Mouse (Mus musculus): ENCODE measurements at regions not wholly inside any gene's neighbourhood (a gene's known extent, or its start where the extent isn't known, plus 50 kb on each side); places are given as distances from the start of the nearest gene placed in this dataset.

- ATAC-seq (ENCODE audit: extremely low read depth, insufficient number of reproducible peaks, low FRiP score, poor library complexity, severe bottlenecking) (no peak), DNase-seq (ENCODE audit: low spot score) (no peak)
- TF ChIP-seq GATA2 (IDR thresholded peaks at IDR 0.05; ENCODE audit: borderline replicate concordance, low read depth, low read length) (no peak), GATA1 (IDR thresholded peaks at IDR 0.05; ENCODE audit: borderline replicate concordance, low read length) (no peak), POLR2AphosphoS5 (IDR thresholded peaks at IDR 0.05; ENCODE audit: insufficient replicate concordance, low read depth, low read length) (no peak), CTCF (IDR thresholded peaks at IDR 0.05; ENCODE audit: low read depth, low read length) (no peak), TAL1 (conservative IDR thresholded peaks at IDR 0.05; ENCODE audit: low read depth, low read length) (no peak)
- H3K9me3 ChIP-seq (replicated peaks), result no peaks in the 10 kb centered on the region
- H3K27me3 ChIP-seq (ENCODE audit: insufficient read depth, low read length), result peaks cover 32% of the 10 kb centered on the region
- H3K36me3 ChIP-seq (replicated peaks), result no peaks in the 10 kb centered on the region
- no peaks in the 10 kb centered on the region for H3K4me1 ChIP-seq (ENCODE audit: insufficient read depth, low read depth, low read length)
- no peak overlapping the region for H3K4me3 ChIP-seq (ENCODE audit: low read depth, low read length)
These were observed 229.2 kb downstream of the Setd4 start for GRCm38 (mm10) chr16:93374669-93375068.

- no peaks in the 10 kb centered on the region for H3K9me3 ChIP-seq (replicated peaks)
- H3K27me3 ChIP-seq (ENCODE audit: insufficient read depth, low read length), result peaks cover 54% of the 10 kb centered on the region
- ATAC-seq (ENCODE audit: extremely low read depth, insufficient number of reproducible peaks, low FRiP score, poor library complexity, severe bottlenecking), result no peak
- no peak overlapping the region for H3K4me3 ChIP-seq (ENCODE audit: low read depth, low read length)
- TF ChIP-seq POLR2AphosphoS5 (IDR thresholded peaks at IDR 0.05; ENCODE audit: insufficient replicate concordance, low read depth, low read length) (no peak), CTCF (IDR thresholded peaks at IDR 0.05; ENCODE audit: low read depth, low read length) (no peak), GATA2 (IDR thresholded peaks at IDR 0.05; ENCODE audit: borderline replicate concordance, low read depth, low read length) (no peak), GATA1 (IDR thresholded peaks at IDR 0.05; ENCODE audit: borderline replicate concordance, low read length) (no peak), TAL1 (conservative IDR thresholded peaks at IDR 0.05; ENCODE audit: low read depth, low read length) (no peak)
- no peaks in the 10 kb centered on the region for H3K36me3 ChIP-seq (replicated peaks)
- no peak for DNase-seq (ENCODE audit: low spot score)
- no peaks in the 10 kb centered on the region for H3K4me1 ChIP-seq (ENCODE audit: insufficient read depth, low read depth, low read length)
These were observed 234.1 kb downstream of the Setd4 start for GRCm38 (mm10) chr16:93369766-93370146.

GRCm38 (mm10) chr16:93368824-93369765 is 234.8 kb downstream of the Setd4 start:
- TF ChIP-seq POLR2AphosphoS5 (IDR thresholded peaks at IDR 0.05; ENCODE audit: insufficient replicate concordance, low read depth, low read length), result no peak
- no peak for TF ChIP-seq TAL1 (conservative IDR thresholded peaks at IDR 0.05; ENCODE audit: low read depth, low read length)
- peaks cover 56% of the 10 kb centered on the region for H3K27me3 ChIP-seq (ENCODE audit: insufficient read depth, low read length)

GRCm38 (mm10) chr16:93367995-93368394 is 235.9 kb downstream of the Setd4 start:
- TF ChIP-seq POLR2AphosphoS5 (IDR thresholded peaks at IDR 0.05; ENCODE audit: insufficient replicate concordance, low read depth, low read length) (no peak), CTCF (IDR thresholded peaks at IDR 0.05; ENCODE audit: low read depth, low read length) (no peak), TAL1 (conservative IDR thresholded peaks at IDR 0.05; ENCODE audit: low read depth, low read length) (no peak), GATA1 (IDR thresholded peaks at IDR 0.05; ENCODE audit: borderline replicate concordance, low read length) (no peak), GATA2 (IDR thresholded peaks at IDR 0.05; ENCODE audit: borderline replicate concordance, low read depth, low read length) (no peak)
- H3K4me3 ChIP-seq (ENCODE audit: low read depth, low read length), result no peak overlapping the region
- peaks cover 60% of the 10 kb centered on the region for H3K27me3 ChIP-seq (ENCODE audit: insufficient read depth, low read length)

More at GRCm38 (mm10) chr16:93368824-93369765, 234.8 kb downstream of the Setd4 start:
- Histone ChIP-seq H3K9me3 (replicated peaks) (no peaks in the 10 kb centered on the region), H3K4me1 (ENCODE audit: insufficient read depth, low read depth, low read length) (no peaks in the 10 kb centered on the region), H3K4me3 (ENCODE audit: low read depth, low read length) (no peak overlapping the region), H3K36me3 (replicated peaks) (no peaks in the 10 kb centered on the region)
- no peak for ATAC-seq (ENCODE audit: extremely low read depth, insufficient number of reproducible peaks, low FRiP score, poor library complexity, severe bottlenecking)
- no peak for DNase-seq (ENCODE audit: low spot score)

GRCm38 (mm10) chr16:93367246-93367805 is 236.5 kb downstream of the Setd4 start:
- peaks cover 62% of the 10 kb centered on the region for H3K27me3 ChIP-seq (ENCODE audit: insufficient read depth, low read length)
- no peak overlapping the region for H3K4me3 ChIP-seq (ENCODE audit: low read depth, low read length)
- no peaks in the 10 kb centered on the region for H3K9me3 ChIP-seq (replicated peaks)
- H3K36me3 ChIP-seq (replicated peaks), result no peaks in the 10 kb centered on the region
- H3K4me1 ChIP-seq (ENCODE audit: insufficient read depth, low read depth, low read length), result no peaks in the 10 kb centered on the region
- no peak for ATAC-seq (ENCODE audit: extremely low read depth, insufficient number of reproducible peaks, low FRiP score, poor library complexity, severe bottlenecking)
- TF ChIP-seq CTCF (IDR thresholded peaks at IDR 0.05; ENCODE audit: low read depth, low read length), result no peak
- TF ChIP-seq GATA1 (IDR thresholded peaks at IDR 0.05; ENCODE audit: borderline replicate concordance, low read length), result no peak
- TF ChIP-seq TAL1 (conservative IDR thresholded peaks at IDR 0.05; ENCODE audit: low read depth, low read length), result no peak
- DNase-seq (ENCODE audit: low spot score), result no peak

More at GRCm38 (mm10) chr16:93367995-93368394, 235.9 kb downstream of the Setd4 start:
- DNase-seq (ENCODE audit: low spot score), result no peak
- Histone ChIP-seq H3K4me1 (ENCODE audit: insufficient read depth, low read depth, low read length) (no peaks in the 10 kb centered on the region), H3K9me3 (replicated peaks) (no peaks in the 10 kb centered on the region), H3K36me3 (replicated peaks) (no peaks in the 10 kb centered on the region)
- no peak for ATAC-seq (ENCODE audit: extremely low read depth, insufficient number of reproducible peaks, low FRiP score, poor library complexity, severe bottlenecking)

- TF ChIP-seq TAL1 (conservative IDR thresholded peaks at IDR 0.05; ENCODE audit: low read depth, low read length) (no peak), CTCF (IDR thresholded peaks at IDR 0.05; ENCODE audit: low read depth, low read length) (no peak), POLR2AphosphoS5 (IDR thresholded peaks at IDR 0.05; ENCODE audit: insufficient replicate concordance, low read depth, low read length) (no peak), GATA1 (IDR thresholded peaks at IDR 0.05; ENCODE audit: borderline replicate concordance, low read length) (no peak), GATA2 (IDR thresholded peaks at IDR 0.05; ENCODE audit: borderline replicate concordance, low read depth, low read length) (no peak)
- H3K36me3 ChIP-seq (replicated peaks), result no peaks in the 10 kb centered on the region
- no peaks in the 10 kb centered on the region for H3K4me1 ChIP-seq (ENCODE audit: insufficient read depth, low read depth, low read length)
- H3K27me3 ChIP-seq (ENCODE audit: insufficient read depth, low read length), result peaks cover 58% of the 10 kb centered on the region
- no peak for DNase-seq (ENCODE audit: low spot score)
- no peak overlapping the region for H3K4me3 ChIP-seq (ENCODE audit: low read depth, low read length)
- no peak for ATAC-seq (ENCODE audit: extremely low read depth, insufficient number of reproducible peaks, low FRiP score, poor library complexity, severe bottlenecking)
- no peaks in the 10 kb centered on the region for H3K9me3 ChIP-seq (replicated peaks)
These were observed 237.4 kb downstream of the Setd4 start for GRCm38 (mm10) chr16:93366383-93366941.
